Mouse (Mus musculus) G1E (cell line): Measurements from ENCODE around the gene Scamp4.

Experiments
- CTCF ChIP-seq: IDR thresholded peaks from 2 replicates; pipeline ENCODE4 v1.5.1; 2012; ENCODE audit warnings: low read depth, low read length, inconsistent platforms, mixed read lengths
- GATA1 ChIP-seq: IDR thresholded peaks from 2 replicates; pipeline ENCODE4 v1.6.1; 2012; ENCODE audit warnings: borderline replicate concordance, low read length, inconsistent platforms, mixed read lengths
- GATA2 ChIP-seq: IDR thresholded peaks from 2 replicates; pipeline ENCODE4 v1.6.1; 2012; ENCODE audit warnings: low read depth, low read length, inconsistent platforms, borderline replicate concordance
- TAL1 ChIP-seq: conservative IDR thresholded peaks from 2 replicates; pipeline ENCODE4 v1.6.1; 2012; ENCODE audit warnings: low read depth, low read length, inconsistent platforms, mixed read lengths

DNA sequence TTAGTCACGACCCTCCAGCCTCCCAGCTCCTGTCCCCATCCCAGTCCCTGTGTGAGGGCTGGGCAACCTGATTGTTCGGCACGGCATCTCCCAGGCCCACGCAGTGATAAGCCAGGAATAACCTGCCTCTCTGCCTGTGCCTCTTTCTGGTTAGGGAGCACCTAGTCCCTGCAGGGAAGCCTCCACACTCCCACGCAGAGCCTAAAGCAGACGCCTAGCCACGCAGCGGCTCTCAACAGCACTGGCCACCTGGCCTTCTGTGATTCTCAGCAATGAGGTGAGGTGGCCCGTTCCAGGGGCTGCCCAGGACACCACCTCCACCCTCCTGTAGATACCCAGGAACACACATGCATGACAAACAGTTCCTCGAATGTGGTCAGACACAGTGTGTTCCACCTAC lies 47.7 kb downstream of the Scamp4 start:
- TF ChIP-seq CTCF, result no peak
- TF ChIP-seq GATA1, result no peak
- TF ChIP-seq GATA2, result no peak
- TF ChIP-seq TAL1, result no peak
